Mouse (Mus musculus): Measurements from ENCODE around the gene Tox2.

Gene Tox2

DNA sequence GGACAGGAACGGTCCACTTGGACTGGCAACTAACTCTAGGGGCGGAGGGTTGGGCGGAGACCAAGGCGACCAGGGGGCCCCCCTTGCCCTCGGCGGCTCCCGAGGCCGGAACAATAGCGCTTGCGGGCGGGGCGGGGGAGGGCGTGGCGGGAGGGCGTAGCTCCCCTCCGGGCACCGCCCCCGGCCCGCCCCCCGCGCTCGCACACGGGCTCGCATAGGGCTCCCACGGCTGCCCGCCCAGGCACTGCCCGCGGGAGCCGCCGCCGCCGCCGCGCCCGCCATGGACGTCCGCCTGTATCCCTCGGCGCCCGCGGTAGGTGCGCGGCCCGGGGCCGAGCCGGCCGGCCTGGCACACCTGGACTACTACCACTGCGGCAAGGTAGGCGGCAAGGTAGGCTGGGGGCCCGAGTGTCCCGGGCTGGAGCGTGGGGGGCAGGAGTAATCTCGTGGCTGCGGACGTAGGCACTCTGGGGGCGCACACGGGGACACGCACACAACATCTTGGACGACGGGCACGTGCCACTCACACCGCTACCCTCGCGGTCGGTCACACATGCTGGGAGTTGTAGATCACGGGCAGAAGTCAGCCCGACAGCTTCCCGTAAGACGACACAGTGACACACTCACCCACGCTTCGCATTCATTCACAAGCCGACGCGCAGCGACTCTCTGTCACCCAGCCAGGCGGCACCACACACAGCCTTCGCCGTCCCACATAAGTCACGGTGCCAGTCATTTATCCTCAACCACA lies at the start of gene Tox2:
Gene Tox2 (plus strand): TSS at position 242 of the 751 bp plus-strand sequence.
- peak; percentile 17 to 73 for DNase-seq

DNA sequence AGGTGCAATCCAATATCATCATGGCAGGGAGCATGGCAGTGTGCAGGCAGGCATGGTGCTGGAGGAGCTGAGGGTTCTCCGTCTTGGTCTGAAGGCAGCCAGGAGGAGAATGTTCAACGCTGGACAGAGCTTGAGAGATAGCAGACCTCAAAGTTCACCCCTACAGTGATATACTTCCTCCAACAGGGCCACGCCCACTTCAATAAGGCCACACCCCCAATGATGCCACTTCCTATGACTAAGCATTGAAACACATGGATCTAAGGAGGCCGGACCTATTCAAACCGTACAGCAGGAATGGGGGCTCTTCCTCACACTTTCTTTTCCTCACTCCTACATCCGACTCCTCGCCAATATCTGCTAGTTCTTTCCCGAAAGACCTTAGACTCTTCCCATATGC lies 48.3 kb upstream of the Tox2 start:
- DNase-seq, result no peak

GRCm38 (mm10) chr2:163158979-163159378 lies 43.9 kb upstream of the Tox2 start:
- DNase-seq, result no peak

DNA sequence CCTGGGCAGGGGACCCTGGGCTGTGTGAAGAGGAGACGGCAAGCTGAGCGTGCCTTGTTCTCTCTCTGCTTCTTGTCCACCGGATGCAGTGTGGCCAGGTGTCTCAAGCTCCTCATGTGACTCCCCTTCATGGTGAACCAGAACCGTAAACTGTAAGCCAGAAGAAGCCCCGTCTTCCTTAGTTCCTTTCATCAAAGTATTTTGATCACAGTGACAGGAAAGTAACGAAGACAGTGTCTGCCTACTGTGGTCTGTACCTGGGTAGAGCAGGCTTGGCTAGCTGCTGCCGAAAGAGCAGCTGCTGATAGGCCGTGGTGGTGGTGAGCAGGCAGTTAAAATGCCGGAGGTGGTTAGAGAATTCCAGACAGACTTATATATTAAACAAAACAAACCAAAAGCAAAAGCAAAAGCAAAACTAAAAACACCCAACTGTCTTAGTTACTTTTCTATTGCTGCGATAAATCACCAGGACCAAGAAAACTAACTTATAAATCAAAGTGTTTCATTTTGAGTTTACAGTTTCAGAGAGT lies 38.4 kb upstream of the Tox2 start:
- DNase-seq, result no peak

- peak in 1 of 2 experiments; percentile 18 for DNase-seq
Measured at GRCm38 (mm10) chr2:163166067-163166805, 36.7 kb upstream of the Tox2 start.

GRCm38 (mm10) chr2:163171891-163172290 lies 31.0 kb upstream of the Tox2 start:
- DNase-seq, result no peak

DNA sequence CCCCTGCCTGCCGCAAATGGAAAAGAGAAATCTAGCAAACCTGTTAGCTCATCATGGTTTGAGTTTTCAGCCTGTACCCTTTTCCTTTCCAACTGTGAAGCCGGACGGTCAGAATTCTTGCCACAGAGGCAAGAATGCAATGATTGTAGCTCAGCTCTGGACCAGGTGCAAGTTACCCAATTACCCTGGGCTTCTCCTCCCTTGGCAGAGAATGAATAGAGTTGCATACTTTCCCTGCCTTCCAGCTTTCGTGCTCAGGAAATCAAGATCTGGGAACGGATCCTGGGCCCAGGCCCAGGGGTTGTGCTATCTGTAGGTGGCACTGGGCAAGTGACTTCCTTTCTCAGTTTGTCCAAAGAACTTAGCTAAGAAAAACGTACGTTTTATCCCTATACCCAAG lies 28.9 kb upstream of the Tox2 start:
- no peak for DNase-seq

GRCm38 (mm10) chr2:163175831-163176230 lies 27.1 kb upstream of the Tox2 start:
- no peak for DNase-seq

DNA sequence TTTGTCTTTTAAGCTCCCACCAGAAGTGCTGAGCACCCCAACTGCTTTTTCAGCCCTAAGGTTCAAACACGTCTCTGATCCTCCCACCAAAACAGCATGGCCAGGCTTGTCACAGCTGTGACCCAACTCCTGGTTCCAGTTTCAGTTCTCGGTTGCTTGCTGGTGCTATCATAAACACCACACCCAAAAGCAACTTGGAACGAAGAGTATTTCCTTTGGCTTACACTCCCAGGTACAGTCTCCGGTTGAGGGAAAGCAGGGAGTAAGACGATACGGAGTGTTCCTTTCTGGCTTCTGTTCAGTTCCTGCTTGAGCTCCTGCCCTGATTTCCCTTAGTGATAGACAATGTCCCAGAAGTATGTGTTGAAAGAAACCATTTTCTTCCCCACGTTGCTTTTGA lies 26.4 kb upstream of the Tox2 start:
- no peak for DNase-seq

DNA sequence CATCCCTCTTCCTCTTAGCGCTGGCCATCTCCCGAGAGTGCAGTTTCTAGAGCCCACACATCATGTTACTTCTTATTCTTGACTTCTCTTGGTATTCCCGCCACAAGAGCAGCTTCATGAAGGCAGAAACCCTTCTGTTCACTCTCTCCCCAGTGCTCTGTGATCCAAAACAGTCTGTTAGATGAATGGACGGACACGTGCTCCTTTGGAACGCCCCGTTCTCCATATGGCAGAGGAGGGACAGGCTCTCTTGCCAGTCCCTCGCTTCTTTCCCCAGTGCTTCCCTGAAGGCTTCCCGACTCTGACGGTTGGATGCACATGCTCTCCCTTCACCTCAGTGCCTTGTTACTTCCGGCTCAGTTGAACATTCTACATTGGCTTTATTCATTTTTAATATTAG lies 15.4 kb upstream of the Tox2 start:
- no peak for DNase-seq

GRCm38 (mm10) chr2:163189596-163189995 lies 13.3 kb upstream of the Tox2 start:
- DNase-seq, result no peak

- no peak for DNase-seq
Measured at GRCm38 (mm10) chr2:163190004-163190441, 12.9 kb upstream of the Tox2 start.

GRCm38 (mm10) chr2:163192485-163192884 lies 10.4 kb upstream of the Tox2 start:
- no peak for DNase-seq

- DNase-seq, result no peak
Measured at GRCm38 (mm10) chr2:163194015-163194414, 8.9 kb upstream of the Tox2 start.

DNA sequence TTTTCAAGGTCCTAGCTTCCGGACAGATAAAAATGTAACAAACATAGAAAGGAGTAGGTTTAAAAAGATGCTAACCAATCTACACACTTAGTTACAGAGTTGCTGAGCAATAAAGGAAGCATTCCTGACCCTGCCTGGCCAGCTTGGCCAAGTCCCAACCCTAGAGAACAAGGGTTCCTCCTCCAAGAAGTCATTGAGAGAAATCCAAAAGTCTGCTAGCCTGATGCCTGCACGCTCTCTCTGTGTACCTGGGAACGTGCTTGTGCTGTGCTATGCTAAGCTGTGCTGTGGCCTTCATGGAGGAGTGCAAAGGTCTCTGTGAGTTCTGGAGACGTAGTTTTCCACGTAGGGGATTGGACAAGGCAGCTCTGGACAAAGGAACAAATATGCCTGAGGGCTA lies 8.4 kb upstream of the Tox2 start:
- peak in 1 of 2 experiments; percentile 38 for DNase-seq

DNA sequence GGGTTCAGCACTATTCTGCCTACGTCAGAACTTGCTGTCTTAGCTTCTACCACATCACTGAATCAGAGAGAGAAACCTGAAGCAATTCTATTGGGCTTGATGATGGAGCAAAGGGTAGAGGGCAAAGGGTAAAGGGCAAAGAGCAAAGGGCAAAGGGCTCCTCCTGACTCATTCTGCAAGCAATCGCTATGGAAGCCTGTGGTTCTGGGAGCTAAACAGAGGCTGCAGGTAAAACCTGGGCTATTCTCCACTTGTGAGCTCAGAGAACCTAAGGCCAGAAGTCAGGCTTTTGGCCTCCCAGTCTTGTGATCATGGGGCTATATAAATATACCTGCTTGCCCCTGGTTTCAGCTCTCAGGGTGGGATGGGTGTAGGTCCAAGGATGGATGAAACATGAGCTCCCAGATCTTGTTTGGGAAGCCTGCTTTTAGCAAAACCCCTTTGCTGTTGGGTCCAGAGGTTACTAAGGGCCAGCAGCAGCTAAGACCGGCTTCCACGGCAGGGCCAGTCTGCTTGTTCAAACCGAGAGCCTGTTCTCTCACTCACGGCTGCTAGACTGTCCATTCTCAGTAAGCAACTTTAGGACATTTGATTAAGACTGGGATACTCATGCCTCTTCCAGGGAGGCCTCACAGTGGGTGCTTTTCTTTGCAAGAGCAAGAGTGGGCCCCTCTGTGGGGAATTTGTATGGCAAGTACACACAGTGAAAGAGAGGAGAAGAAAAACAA lies 7.7 kb upstream of the Tox2 start:
- DNase-seq, result no peak

- no peak for DNase-seq
Measured at GRCm38 (mm10) chr2:163195834-163196145, 7.1 kb upstream of the Tox2 start.

GRCm38 (mm10) chr2:163201897-163202296 lies 1.0 kb upstream of the Tox2 start:
- no peak for DNase-seq

DNA sequence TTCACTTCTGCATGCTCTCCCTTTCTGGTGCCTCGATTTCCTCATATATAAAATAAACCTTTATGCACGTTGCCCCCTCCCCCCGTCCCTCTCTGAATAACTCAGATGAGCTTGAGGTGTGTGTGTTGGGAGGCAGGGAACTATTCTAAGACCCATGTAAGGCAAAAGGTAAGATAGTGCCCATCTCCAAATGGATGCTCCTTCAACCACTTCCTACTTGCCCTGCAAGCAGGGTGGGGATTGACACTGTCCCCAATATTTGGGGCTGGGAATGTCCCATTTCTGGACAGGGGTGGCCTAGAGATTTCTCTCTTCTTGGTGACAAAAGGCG lies 407 bp upstream of the Tox2 start:
- no peak for DNase-seq

DNA sequence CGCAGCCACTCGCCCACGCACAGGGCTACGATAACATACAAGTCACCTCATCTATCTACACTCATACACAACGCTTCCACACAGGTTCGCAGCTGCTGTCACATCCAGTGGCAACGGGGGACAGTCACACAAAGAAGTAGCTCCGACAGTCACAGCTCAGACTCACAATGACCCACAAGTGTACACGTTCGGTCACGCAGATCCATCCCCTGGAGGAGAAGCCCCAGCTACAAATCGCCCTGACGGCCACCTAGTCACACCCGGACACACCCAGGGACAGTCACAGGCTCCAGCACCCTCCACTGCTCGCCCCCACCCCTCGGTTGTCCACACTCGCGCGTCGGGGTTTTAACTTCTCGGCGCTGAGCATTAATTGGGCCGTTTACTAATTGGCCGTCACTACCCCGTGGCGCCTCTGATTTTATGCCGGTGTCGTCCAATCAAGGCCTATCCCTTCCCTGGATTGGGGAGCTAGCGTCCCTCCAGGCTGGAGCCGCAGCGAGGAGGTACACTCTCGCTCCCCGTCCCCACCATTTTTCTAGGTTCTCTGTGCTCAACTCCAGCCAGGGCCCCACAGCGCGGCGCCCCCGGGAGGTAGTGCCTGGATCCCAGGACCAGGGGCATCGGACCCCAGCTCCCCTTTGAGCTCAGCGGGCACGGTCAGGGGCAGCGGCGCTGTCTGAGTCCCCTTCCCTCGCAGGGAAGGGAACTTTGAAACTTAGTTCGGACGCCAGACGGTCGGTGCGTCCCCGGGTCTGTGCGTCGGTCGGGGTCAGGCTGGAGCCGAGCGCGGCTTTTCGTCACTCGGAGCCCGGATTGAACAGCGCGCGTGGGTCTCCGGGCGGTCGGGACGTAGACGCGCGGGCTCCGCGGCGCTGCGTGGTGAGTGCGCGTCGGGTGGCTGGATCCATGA lies 966 bp downstream of the Tox2 start:
- DNase-seq, result peak in 1 of 2 experiments; percentile 6

GRCm38 (mm10) chr2:163204548-163205261 lies 1.8 kb downstream of the Tox2 start:
- peak in 1 of 2 experiments; percentile 10 for DNase-seq

DNA sequence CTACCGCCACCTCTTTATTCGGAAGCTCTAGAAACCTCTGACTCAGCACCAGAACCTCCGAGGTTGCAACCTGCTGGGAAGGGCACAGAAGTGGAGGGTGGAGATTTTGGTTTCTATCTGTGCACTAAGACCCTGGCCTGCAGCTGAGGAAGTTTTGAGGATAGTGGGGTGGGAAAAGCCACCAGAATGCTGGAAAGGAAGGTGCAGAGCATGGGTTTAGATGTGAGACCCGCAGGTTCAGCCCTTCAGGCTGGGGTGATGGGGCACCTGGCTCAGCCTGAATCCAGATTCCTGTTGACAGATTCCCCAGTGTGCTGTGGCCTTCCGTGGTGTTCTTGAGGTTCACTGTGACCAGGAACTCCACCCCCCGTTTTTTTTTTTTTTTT lies 2.3 kb downstream of the Tox2 start:
- no peak for DNase-seq
